Mouse (Mus musculus) spleen, adult 2 months (tissue): ENCODE measurements around the gene Cfap57.

Experiments used
- CTCF ChIP-seq: fragments of 200-500 bp; IDR thresholded peaks from 2 replicates; pipeline ENCODE4 v1.5.1; 2011; ENCODE audit warnings: mild to moderate bottlenecking, inconsistent platforms; ENCODE audit not compliant: insufficient read depth, insufficient read length, insufficient replicate concordance; ENCODE audit errors: extremely low read depth
- POLR2A ChIP-seq: fragments of 200-500 bp; IDR thresholded peaks from 2 replicates; pipeline ENCODE4 v1.6.1; 2011; ENCODE audit warnings: low read depth, low read length, inconsistent platforms

DNA sequence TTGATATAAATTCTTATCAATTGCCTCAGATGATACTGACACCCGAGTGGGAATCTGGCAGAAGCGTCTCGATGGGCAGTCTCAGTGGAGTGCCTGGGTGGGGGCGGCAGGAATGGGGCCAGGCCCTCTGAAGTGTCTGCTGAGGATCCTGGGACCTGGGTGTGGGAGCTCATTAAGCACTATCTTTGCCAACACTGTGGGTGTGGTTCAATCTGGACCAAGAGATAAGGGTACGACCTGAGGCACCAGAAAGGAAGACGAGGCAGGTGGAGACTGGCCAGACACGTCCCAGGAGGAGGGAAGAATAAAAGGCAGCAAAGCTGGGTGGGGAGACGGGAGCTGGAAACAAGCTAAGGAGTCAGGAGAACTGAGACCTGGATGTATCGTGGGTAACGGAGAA, 51.9 kb downstream of the Cfap57 start:
- no peak for TF ChIP-seq CTCF
- TF ChIP-seq POLR2A, result no peak
